Mouse (Mus musculus) ES-E14 (cell line): ENCODE measurements around the gene Slc22a4.

ENCODE experiments used
- CHD2 ChIP-seq: IDR thresholded peaks from 2 replicates; pipeline ENCODE4 v1.6.1; 2014; ENCODE audit warnings: mild to moderate bottlenecking, low read depth, low read length, inconsistent platforms
- HCFC1 ChIP-seq: IDR thresholded peaks from 2 replicates; pipeline ENCODE4 v1.6.1; 2012; ENCODE audit warnings: low read length, inconsistent platforms, borderline replicate concordance; ENCODE audit not compliant: insufficient read depth
- MAFK ChIP-seq: IDR thresholded peaks from 2 replicates; pipeline ENCODE4 v1.6.1; 2014; ENCODE audit warnings: mild to moderate bottlenecking, low read depth, low read length, inconsistent platforms; ENCODE audit not compliant: insufficient read depth
- ZNF384 ChIP-seq: IDR thresholded peaks from 2 replicates; pipeline ENCODE4 v1.6.1; 2012; ENCODE audit warnings: low read depth, low read length, inconsistent platforms

GRCm38 (mm10) chr11:53954653-53955052 is 73.2 kb downstream of the Slc22a4 start:
- TF ChIP-seq CHD2 (no peak), ZNF384 (no peak), MAFK (no peak), HCFC1 (no peak)
